Mouse (Mus musculus) left cerebral cortex, postnatal 36 days (tissue): Measurements from ENCODE around the gene Smpd3. TPM values are rescaled to one million over a fixed set of nuclear protein-coding genes. Genes with fewer than 3 reads are reported as not detected.
"Not testable (repeated sequence)": the region's sequence is repeated elsewhere in the genome, so short reads cannot be mapped to it uniquely, and the experiment has no call there.

Experiments used
- DNase-seq, 2 experiments: peaks; one replicate each; pipeline ENCODE4 v3.0.0; 2021 to 2022; ENCODE audit warnings: low spot score in 2 of 2, mixed read lengths in 1 of 2
- intact Hi-C: fragments of 180-260 bp; cut with DNase I; formaldehyde crosslinking; loops from one replicate; pipeline ENCODE4 v1.15.1; 2025
- total RNA-seq, 2 experiments: library from RNA; stranded (reverse); gene quantifications; 2 replicates each; pipeline ENCODE4 v1.2.3; 2021

Gene Smpd3
- total RNA-seq, 2 experiments from 2014 or later = 59.2 to 69.9 TPM

- intact Hi-C loops = no loop called here
- DNase-seq = no peak
Measured at GRCm38 (mm10) chr8:106333346-106333745, 4.4 kb downstream of the Smpd3 start.

- intact Hi-C loops = no loop called here
- DNase-seq = peak in 1 of 2 experiments; percentile 37
Measured at GRCm38 (mm10) chr8:106332498-106332897, 5.3 kb downstream of the Smpd3 start.

GRCm38 (mm10) chr8:106326624-106327023 lies 11.2 kb downstream of the Smpd3 start:
- intact Hi-C loops = no loop called here
- DNase-seq = no peak

GRCm38 (mm10) chr8:106321434-106321833 lies 16.4 kb downstream of the Smpd3 start:
- DNase-seq = peak; percentile 33 to 47
- intact Hi-C loops = no loop called here

DNA sequence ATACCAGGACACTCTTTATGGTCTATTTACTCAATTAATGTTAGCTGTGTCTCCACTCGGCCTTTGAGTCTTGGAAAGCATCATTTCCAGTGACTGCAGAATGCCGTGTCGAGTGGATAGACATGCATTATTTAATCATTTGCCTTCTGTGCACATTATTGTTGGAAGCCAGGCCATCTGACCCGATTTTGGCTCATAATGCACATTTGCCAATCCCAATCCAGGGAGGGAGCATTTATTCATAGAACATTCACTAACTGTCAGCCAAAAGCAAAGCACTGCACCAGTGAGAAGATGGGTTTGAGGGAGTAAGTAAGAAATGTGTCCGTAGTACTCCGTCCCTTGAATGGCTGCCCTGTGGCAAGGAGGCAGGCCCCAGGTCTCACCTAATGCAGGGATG lies 17.8 kb downstream of the Smpd3 start:
- intact Hi-C loops = no loop called here
- DNase-seq = no peak

DNA sequence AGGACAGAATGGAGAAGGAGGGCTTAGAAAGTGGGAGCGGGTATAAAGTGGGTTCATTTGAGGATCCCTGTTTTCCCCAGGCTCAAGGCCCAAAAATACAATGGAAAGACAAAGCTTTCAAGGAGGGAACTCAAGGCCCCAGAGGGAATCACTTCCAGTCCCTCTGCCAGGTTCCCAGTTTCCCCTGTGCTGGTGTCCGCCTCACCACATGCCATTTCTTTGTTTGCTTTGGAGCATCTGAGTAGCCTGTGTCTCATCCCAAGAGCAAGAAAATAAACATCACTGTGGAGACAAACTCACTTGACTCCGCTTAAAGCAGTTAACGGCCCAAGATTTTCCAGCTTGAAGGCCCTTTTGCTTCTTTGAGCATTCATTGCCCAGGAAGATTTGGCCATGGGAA lies 20.7 kb downstream of the Smpd3 start:
- intact Hi-C loops = no loop called here
- no peak for DNase-seq

- no peak for DNase-seq
- intact Hi-C loops = no loop called here
Measured at GRCm38 (mm10) chr8:106316506-106316905, 21.3 kb downstream of the Smpd3 start.

DNA sequence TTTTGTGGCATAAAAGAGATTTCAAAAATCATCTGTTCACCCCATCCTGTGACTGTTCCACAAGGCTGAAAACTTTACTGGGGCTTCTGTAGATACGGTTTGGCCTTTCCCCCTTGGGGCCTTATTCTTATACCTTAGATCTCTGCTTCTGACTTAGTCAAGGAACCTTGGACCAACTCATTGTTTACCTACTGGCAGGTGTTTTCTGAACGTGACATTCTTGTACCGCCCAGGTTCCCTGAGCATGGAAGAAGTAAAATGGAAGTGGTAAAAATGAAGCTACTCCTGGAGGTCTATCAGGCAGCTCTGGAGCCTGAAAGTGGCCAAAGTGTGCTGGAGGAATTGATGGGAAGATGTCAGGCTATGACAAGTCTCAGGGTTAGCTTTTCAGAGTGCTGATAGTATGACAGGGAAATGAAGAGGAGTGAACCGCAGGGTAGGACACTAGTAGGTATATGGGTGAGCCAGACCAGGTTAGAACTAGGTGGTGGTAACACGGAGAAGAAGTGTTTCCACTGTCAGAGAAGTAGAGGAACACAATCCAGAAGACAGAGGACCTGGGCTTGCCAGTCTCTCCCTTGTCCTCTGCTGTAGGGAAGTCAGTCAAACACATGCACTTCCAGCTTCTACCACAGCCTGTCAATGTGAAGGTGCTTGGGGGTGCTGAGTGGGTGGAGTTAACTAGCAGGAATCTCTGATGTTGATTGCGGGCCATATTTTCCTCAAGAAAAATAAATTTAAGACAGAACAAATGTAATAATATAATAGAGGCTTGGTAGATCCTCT lies 22.2 kb downstream of the Smpd3 start:
- no peak for DNase-seq
- intact Hi-C loops = no loop called here

DNA sequence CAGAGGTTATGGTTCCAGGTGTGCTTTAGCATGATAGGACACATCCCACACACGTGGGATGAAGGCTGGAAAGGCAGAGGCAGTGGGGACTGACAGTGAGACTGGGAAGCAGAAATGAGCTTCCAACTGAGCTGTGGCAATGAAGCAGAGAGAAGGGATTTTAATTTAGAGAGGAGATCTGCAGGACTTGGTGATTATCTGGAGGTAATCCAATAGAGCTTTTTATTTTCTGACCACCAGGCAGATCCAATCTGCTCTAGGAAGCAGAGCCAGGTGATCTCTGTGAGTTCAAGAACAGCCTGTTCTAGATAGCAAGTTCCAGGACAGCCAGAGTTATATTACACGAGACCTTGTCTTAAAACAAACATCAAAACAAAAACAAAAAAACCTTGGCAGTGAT lies 24.0 kb downstream of the Smpd3 start:
- intact Hi-C loops = no loop called here
- no peak for DNase-seq

DNA sequence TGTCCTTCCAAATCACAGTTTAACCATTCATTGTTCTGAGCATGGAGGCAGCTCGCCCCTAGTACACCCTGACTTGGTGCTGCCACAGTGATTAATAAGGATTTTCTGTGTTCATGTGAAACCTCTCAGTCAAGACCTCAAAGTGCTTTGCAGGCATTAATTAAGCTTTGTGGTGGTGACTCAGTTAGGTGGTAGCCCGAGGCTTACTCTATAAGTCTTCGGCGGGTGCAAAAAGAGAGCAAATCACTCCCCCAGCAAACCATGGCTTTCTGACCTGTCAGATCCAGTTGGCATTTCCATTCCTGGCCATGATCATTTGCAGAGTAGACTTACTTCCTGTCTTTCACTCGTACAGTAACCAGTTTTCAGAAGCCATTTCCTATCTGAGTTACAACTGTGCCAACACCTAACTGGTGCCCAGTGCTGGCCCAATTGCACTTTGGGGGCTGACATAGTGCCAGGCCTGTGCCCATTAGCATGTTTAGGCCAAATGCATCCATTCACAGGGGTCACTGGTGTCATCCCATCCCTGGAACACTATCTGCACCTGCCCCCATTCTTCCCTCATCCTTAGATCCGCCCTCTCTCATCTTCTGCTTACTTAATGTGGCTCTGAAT lies 24.6 kb downstream of the Smpd3 start:
- DNase-seq = no peak
- intact Hi-C loops = no loop called here

- no peak for DNase-seq
- intact Hi-C loops = no loop called here
Measured at GRCm38 (mm10) chr8:106311967-106312366, 25.8 kb downstream of the Smpd3 start.

GRCm38 (mm10) chr8:106310026-106310652 lies 27.6 kb downstream of the Smpd3 start:
- intact Hi-C loops = no loop called here
- no peak for DNase-seq

DNA sequence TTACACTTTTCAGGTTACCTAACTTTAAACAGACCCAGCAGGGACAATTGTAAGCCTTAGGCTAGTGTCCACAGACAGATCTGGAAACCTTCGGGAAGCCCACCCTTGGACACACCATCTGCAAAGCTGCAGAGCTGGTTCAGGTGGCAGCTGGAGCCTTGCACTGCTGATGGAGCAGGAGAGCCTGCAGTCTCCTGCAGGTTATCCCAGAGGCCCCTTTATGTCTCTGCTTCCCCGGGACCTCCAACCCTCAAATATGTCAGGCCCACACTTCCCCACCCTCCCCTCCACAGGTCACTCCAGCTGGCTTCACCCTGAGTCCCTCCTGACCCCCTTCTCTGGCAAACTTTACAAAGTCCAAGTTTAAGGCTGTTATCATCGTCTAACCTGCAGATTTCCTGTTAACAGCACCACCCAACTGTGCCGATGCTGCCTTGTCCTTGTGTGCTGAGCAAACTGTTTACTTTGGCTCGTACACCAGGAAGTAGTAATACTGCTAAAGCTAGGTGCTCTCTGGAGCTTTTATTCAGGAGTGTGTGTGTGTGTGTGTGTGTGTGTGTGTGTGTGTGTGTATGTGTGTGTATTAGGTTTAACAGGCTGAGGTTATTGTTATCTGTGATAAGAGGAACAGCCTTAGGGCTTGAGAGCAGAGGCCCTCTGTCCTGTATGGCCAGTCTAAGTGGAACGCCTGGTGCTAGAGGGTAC lies 29.6 kb downstream of the Smpd3 start:
- DNase-seq, intact Hi-C loops: not testable (repeated sequence)

- DNase-seq = no peak
- intact Hi-C loops = no loop called here
Measured at GRCm38 (mm10) chr8:106307586-106307985, 30.2 kb downstream of the Smpd3 start.

DNA sequence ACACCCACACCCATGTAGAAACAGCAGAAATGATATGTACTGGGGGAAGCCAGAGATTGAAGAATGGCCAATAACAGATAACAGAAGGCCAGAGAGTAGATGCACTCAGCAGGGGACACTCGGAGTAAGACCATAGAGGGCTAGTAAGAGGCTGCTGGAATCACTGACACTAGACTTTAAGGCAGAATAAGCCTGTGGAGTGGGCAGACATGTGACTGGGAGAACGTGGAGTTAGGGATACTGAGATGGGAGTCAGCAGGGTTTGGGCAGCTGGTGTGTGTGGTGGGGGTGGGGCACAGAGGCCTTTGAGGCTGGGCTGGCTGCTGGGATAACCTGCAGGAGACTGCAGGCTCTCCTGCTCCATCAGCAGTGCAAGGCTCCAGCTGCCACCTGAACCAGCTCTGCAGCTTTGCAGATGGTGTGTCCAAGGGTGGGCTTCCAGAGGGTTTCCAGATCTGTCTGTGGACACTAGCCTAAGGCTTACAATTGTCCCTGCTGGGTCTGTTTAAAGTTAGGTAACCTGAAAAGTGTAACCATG lies 31.0 kb downstream of the Smpd3 start:
- intact Hi-C loops, DNase-seq: not testable (repeated sequence)

- intact Hi-C loops = no loop called here
- no peak for DNase-seq
Measured at GRCm38 (mm10) chr8:106306076-106306475, 31.7 kb downstream of the Smpd3 start.

GRCm38 (mm10) chr8:106305301-106305700 lies 32.5 kb downstream of the Smpd3 start:
- no peak for DNase-seq
- intact Hi-C loops = no loop called here

DNA sequence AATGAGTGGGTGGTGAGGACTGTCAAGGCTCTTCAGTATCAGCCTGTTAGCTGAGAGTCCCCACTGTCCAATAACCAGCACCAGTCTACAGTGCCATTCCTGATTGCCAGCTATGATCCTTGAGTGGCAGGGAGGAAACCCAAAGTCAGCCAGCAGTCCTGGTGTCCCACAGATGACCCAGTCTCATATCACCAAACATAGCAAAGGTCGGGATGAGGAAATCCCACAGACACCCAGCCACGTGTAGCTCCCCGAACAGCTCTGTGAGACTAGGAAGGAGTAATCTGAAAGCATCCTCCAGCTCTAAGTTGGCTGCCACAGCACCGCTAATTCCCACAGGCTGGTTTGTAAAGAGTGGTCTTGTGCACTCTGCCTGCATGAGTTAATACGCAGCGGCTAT lies 33.5 kb downstream of the Smpd3 start:
- DNase-seq = no peak
- intact Hi-C loops = loop anchor here (5.0 kb wide), 1 partner anchor 33 kb away; the partner anchor contains the start of gene Smpd3

- intact Hi-C loops = loop anchor here (5.0 kb wide), 1 partner anchor 36 kb away; the partner anchor contains the start of gene Smpd3
Measured at GRCm38 (mm10) chr8:106300739-106301715, 36.8 kb downstream of the Smpd3 start.

More at GRCm38 (mm10) chr8:106300739-106301715, 36.8 kb downstream of the Smpd3 start:
- peak; percentile 49 to 60 for DNase-seq
